Mouse (Mus musculus): ENCODE results near the gene Alk. TPM values are rescaled to one million over a fixed set of nuclear protein-coding genes. Genes with fewer than 3 reads are reported as not detected.

The Alk gene
- polyA plus RNA-seq, 1 experiment from 2014 or later, result 2.2 TPM

DNA sequence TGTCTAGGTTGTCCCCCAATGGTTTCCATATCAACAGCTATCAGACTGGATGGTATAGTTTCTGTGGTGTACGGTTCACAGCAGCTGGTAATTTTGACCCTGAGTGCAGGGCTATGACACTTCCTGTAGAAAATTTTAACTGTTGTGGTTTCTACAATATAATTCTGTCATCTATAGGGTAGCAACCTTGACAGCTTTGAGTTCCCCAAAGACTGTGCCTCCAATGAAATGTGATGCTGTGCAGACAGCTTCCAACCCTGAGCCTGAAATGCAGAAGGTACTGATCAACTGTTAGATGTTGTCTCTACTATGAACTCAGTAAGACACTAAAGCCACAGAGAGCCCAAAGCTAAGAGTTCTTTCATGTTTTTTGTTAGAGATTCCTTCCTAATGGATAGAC, 532.6 kb downstream of the Alk start:
- no peak for ATAC-seq (ENCODE audit: low FRiP score, low read depth)

DNA sequence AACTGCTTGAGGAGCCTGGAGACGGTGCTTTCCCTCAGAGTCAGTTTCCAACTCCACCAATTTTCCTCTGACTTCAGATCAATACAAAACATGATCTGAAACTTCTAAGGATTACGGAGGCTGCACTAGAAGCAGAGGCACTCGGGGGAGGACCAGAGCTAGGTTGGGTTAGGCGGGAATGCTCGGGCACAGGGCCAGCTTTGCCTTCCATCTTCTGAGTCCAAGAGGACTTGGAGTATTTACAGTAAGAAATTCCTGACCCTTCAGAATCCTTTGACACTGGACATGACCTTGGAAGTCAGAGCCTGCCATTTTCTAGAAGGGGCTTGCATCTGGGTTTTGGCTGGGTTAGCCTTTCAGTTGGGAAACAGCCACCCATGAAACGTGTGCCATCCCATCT, 536.3 kb downstream of the Alk start:
- Histone ChIP-seq H3K27ac (no peak overlapping the region), H3K4me3 (no peak overlapping the region), H3K9me3 (no peaks in the 10 kb centered on the region), H3K27me3 (replicated peaks) (no peaks in the 10 kb centered on the region), H3K4me1 (peaks cover 6% of the 10 kb centered on the region), H3K9ac (no peak overlapping the region), H3K4me2 (replicated peaks) (no peak overlapping the region), H3K36me3 (no peaks in the 10 kb centered on the region)
- 92% methylated on average over 6 of the region's 6 CpGs for WGBS
- no peak for ATAC-seq (ENCODE audit: low FRiP score, low read depth)

More for the DNA sequence above, 532.6 kb downstream of the Alk start:
- Histone ChIP-seq H3K27ac (no peak overlapping the region), H3K36me3 (no peaks in the 10 kb centered on the region), H3K9ac (no peak overlapping the region), H3K4me2 (replicated peaks) (no peak overlapping the region), H3K4me3 (no peak overlapping the region), H3K9me3 (no peaks in the 10 kb centered on the region), H3K27me3 (replicated peaks) (no peaks in the 10 kb centered on the region), H3K4me1 (peaks cover 11% of the 10 kb centered on the region)
- WGBS, result 75% methylated on average over 1 of the region's 1 CpGs

- ATAC-seq (ENCODE audit: low FRiP score, low read depth), result no peak
- WGBS, result 89% methylated on average over 3 of the region's 3 CpGs
- Histone ChIP-seq H3K27me3 (replicated peaks) (no peaks in the 10 kb centered on the region), H3K4me3 (no peak overlapping the region), H3K4me2 (replicated peaks) (no peak overlapping the region), H3K27ac (no peak overlapping the region), H3K9me3 (no peaks in the 10 kb centered on the region), H3K9ac (no peak overlapping the region), H3K4me1 (no peaks in the 10 kb centered on the region), H3K36me3 (no peaks in the 10 kb centered on the region)
Measured at GRCm38 (mm10) chr17:72062978-72063377, 541.4 kb downstream of the Alk start.

- no peaks in the 10 kb centered on the region for H3K36me3 ChIP-seq
- H3K4me3 ChIP-seq, result no peak overlapping the region
- no peaks in the 10 kb centered on the region for H3K9me3 ChIP-seq
- H3K4me1 ChIP-seq, result no peaks in the 10 kb centered on the region
- H3K4me2 ChIP-seq (replicated peaks), result no peak overlapping the region
- no peaks in the 10 kb centered on the region for H3K27me3 ChIP-seq (replicated peaks)
- no peak for ATAC-seq (ENCODE audit: low FRiP score, low read depth)
- no peak overlapping the region for H3K9ac ChIP-seq
- WGBS, result 81% methylated on average over 7 of the region's 7 CpGs
- no peak overlapping the region for H3K27ac ChIP-seq
Measured at GRCm38 (mm10) chr17:72059312-72059711, 545.1 kb downstream of the Alk start.

DNA sequence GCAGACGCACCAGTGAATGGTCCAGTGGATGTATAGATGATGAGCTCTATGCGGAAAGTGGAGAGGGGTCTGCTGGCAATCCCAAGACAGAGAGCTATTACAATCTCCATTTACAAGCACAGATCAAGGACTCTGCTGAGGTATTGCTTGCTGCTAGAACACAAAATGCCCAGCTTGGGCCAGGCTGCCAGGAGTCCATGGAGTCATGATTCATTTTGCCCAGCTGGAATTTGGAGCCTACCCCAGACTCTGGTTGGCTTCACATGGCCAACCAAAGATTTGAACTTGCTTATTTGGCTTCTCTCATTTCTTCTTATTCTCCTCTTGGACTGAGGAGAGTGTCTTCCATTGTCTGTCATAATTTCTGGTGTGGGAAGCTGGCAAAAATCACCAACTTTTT, 558.8 kb downstream of the Alk start:
- ATAC-seq (ENCODE audit: low FRiP score, low read depth), result no peak
- no peaks in the 10 kb centered on the region for H3K9me3 ChIP-seq
- H3K4me1 ChIP-seq, result no peaks in the 10 kb centered on the region
- no peak overlapping the region for H3K27ac ChIP-seq
- 85% methylated on average over 2 of the region's 2 CpGs for WGBS
- H3K9ac ChIP-seq, result no peak overlapping the region
- H3K4me2 ChIP-seq (replicated peaks), result no peak overlapping the region
- no peaks in the 10 kb centered on the region for H3K36me3 ChIP-seq
- H3K4me3 ChIP-seq, result no peak overlapping the region
- no peaks in the 10 kb centered on the region for H3K27me3 ChIP-seq (replicated peaks)

GRCm38 (mm10) chr17:72043667-72044390, 560.6 kb downstream of the Alk start:
- ATAC-seq (ENCODE audit: low FRiP score, low read depth), result no peak
- WGBS, result 79% methylated on average over 11 of the region's 11 CpGs
- Histone ChIP-seq H3K4me3 (no peak overlapping the region), H3K9ac (no peak overlapping the region), H3K27me3 (replicated peaks) (no peaks in the 10 kb centered on the region), H3K4me2 (replicated peaks) (no peak overlapping the region), H3K9me3 (no peaks in the 10 kb centered on the region), H3K36me3 (no peaks in the 10 kb centered on the region), H3K27ac (no peak overlapping the region), H3K4me1 (no peaks in the 10 kb centered on the region)

- H3K9ac ChIP-seq, result no peak overlapping the region
- WGBS, result 73% methylated on average over 9 of the region's 9 CpGs
Measured at GRCm38 (mm10) chr17:72043001-72043666, 561.3 kb downstream of the Alk start.

DNA sequence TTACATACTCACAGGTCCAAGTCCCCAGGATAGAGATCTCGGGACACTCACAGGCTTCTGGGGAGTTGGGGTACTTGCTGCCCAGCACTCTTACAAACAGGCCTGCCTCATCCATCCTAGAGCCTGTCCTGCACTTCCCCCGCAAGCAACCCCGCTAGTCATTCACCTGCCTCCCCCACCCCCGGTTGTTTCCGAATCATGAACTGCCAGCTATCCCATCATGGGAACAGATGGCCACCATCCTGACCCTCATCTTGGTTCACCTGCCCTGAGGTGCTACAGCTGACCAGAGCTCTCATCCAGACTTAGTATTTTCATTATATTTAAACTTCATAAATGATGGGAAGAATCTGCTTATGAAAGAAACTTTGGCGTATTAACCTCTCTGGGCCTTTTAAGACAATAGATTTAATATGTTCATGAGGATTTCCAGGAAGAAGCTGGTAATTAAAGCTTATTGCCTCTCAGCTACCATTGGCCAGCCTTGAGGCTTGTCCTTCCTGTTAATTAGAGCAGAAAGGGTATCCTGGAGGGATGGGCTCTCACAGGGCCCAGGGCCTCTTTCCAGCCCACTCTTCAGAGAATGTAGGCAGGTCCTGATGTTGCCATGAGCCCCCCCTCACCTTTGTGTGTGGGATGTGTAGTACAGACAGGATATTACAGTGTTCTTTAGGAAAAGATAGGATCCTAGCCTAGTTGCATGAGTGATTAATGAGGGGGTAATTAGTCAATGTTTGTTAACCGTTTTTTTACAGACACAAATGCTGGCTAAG, 565.1 kb downstream of the Alk start:
- Histone ChIP-seq H3K9me3 (no peaks in the 10 kb centered on the region), H3K27ac (no peak overlapping the region), H3K4me3 (no peak overlapping the region), H3K4me2 (replicated peaks) (no peak overlapping the region), H3K9ac (no peak overlapping the region), H3K4me1 (no peaks in the 10 kb centered on the region), H3K27me3 (replicated peaks) (no peaks in the 10 kb centered on the region), H3K36me3 (no peaks in the 10 kb centered on the region)
- no peak for ATAC-seq (ENCODE audit: low FRiP score, low read depth)
- WGBS, result 78% methylated on average over 7 of the region's 7 CpGs

More at GRCm38 (mm10) chr17:72043001-72043666, 561.3 kb downstream of the Alk start:
- no peak for ATAC-seq (ENCODE audit: low FRiP score, low read depth)
- no peak overlapping the region for H3K27ac ChIP-seq
- H3K4me1 ChIP-seq, result no peaks in the 10 kb centered on the region
- no peaks in the 10 kb centered on the region for H3K27me3 ChIP-seq (replicated peaks)
- H3K36me3 ChIP-seq, result no peaks in the 10 kb centered on the region
- no peak overlapping the region for H3K4me2 ChIP-seq (replicated peaks)
- H3K4me3 ChIP-seq, result no peak overlapping the region
- H3K9me3 ChIP-seq, result no peaks in the 10 kb centered on the region

GRCm38 (mm10) chr17:72038371-72038770, 566.1 kb downstream of the Alk start:
- H3K27me3 ChIP-seq (replicated peaks), result no peaks in the 10 kb centered on the region
- H3K4me2 ChIP-seq (replicated peaks), result no peak overlapping the region
- no peaks in the 10 kb centered on the region for H3K4me1 ChIP-seq
- H3K9ac ChIP-seq, result no peak overlapping the region
- H3K36me3 ChIP-seq, result no peaks in the 10 kb centered on the region
- H3K9me3 ChIP-seq, result no peaks in the 10 kb centered on the region
- no peak overlapping the region for H3K27ac ChIP-seq
- H3K4me3 ChIP-seq, result no peak overlapping the region
- 90% methylated on average over 5 of the region's 5 CpGs for WGBS
- ATAC-seq (ENCODE audit: low FRiP score, low read depth), result no peak

- Histone ChIP-seq H3K36me3 (no peaks in the 10 kb centered on the region), H3K4me1 (no peaks in the 10 kb centered on the region; the same call in 1 of the 2 replicates), H3K9ac (no peak overlapping the region), H3K27me3 (replicated peaks) (no peaks in the 10 kb centered on the region), H3K27ac (no peak overlapping the region), H3K9me3 (no peaks in the 10 kb centered on the region), H3K4me2 (replicated peaks) (no peak overlapping the region), H3K4me3 (no peak overlapping the region)
- WGBS, result 68% methylated on average over 7 of the region's 7 CpGs
- ATAC-seq (ENCODE audit: low FRiP score, low read depth), result no peak
Measured at GRCm38 (mm10) chr17:72030672-72031071, 573.8 kb downstream of the Alk start.

GRCm38 (mm10) chr17:72023323-72023722, 581.1 kb downstream of the Alk start:
- WGBS, result 55% methylated on average over 9 of the region's 9 CpGs
- no peaks in the 10 kb centered on the region for H3K36me3 ChIP-seq
- no peak overlapping the region for H3K9ac ChIP-seq
- no peak overlapping the region for H3K27ac ChIP-seq
- no peaks in the 10 kb centered on the region for H3K27me3 ChIP-seq (replicated peaks)
- no peak overlapping the region for H3K4me2 ChIP-seq (replicated peaks)
- no peak for ATAC-seq (ENCODE audit: low FRiP score, low read depth)
- no peak overlapping the region for H3K4me3 ChIP-seq
- H3K4me1 ChIP-seq, result no peaks in the 10 kb centered on the region
- no peaks in the 10 kb centered on the region for H3K9me3 ChIP-seq
